Comparison of ENCODE assay signal across 8 mouse cellular contexts in genomic region chr3:79591793-79592471, GRCm38 (mm10). TPM values are rescaled to one million over a fixed set of nuclear protein-coding genes. Genes with fewer than 3 reads are reported as not detected.
A peak's percentile ranks its signal among the peaks of the same experiment; 100 is the strongest.
DNase-seq lines count a peak whose midpoint lies in the region; ATAC-seq and TF ChIP-seq lines count a peak whose summit lies in the region.

No protein-coding gene starts in this region.

- no peak for TF ChIP-seq CTCF in forebrain, postnatal 0 days (IDR thresholded peaks at IDR 0.05; ENCODE audit: low read depth)

- H3K27ac ChIP-seq in heart, embryonic 13.5 days (replicated peaks): peak overlapping the region; percentile 85
- H3K27ac ChIP-seq in ES-E14 (ENCODE audit: insufficient read depth, low read depth, low read length, poor library complexity, severe bottlenecking): peak overlapping the region; percentile 81
- H3K27ac ChIP-seq in forebrain, postnatal 0 days (ENCODE audit: low read depth, low read length): peak overlapping the region; percentile 78; the same call in 1 of the 2 replicates
- H3K27ac ChIP-seq in midbrain, embryonic 11.5 days (ENCODE audit: low read depth, low read length): peak overlapping the region; percentile 59

- ATAC-seq in heart, embryonic 13.5 days (ENCODE audit: extremely low read depth, insufficient number of reproducible peaks, low FRiP score, low TSS enrichment): no peak
- ATAC-seq in forebrain, postnatal 0 days: no peak; the same call in 1 of the 2 replicates
- peak; percentile 34; the same call in 1 of the 2 replicates for ATAC-seq in midbrain, embryonic 11.5 days (ENCODE audit: low FRiP score)
- ATAC-seq in activated CD4-positive, CD25-positive, alpha-beta regulatory T cell, adult 4 months: no peak

- H3K4me2 ChIP-seq in heart, embryonic 13.5 days: peak overlapping the region; percentile 91
- peak overlapping the region; percentile 57 for H3K4me2 ChIP-seq in forebrain, postnatal 0 days (ENCODE audit: low read depth)
- H3K4me2 ChIP-seq in midbrain, embryonic 11.5 days: peak overlapping the region; percentile 57

- no peaks in the 10 kb centered on the region for H3K27me3 ChIP-seq in heart, embryonic 13.5 days (replicated peaks)
- no peaks in the 10 kb centered on the region for H3K27me3 ChIP-seq in forebrain, postnatal 0 days (ENCODE audit: insufficient read depth, low read length)
- no peaks in the 10 kb centered on the region for H3K27me3 ChIP-seq in midbrain, embryonic 11.5 days (ENCODE audit: control insufficient read depth, insufficient read depth, low read length)

- H3K9ac ChIP-seq in heart, embryonic 13.5 days: peak overlapping the region; percentile 88
- H3K9ac ChIP-seq in ES-E14 (ENCODE audit: insufficient read depth, low read depth, low read length, poor library complexity, severe bottlenecking): peak overlapping the region; percentile 98
- peak overlapping the region; percentile 75 for H3K9ac ChIP-seq in forebrain, postnatal 0 days
- peak overlapping the region; percentile 83 for H3K9ac ChIP-seq in midbrain, embryonic 11.5 days (ENCODE audit: low read length)

- DNase-seq in heart, adult 9 months (ENCODE audit: low spot score in 2 of 2): no peak
- DNase-seq in ES-E14 (ENCODE audit: low read depth, low spot score): no peak
- no peak for DNase-seq in forebrain, postnatal 0 days
- peak; percentile 89 for DNase-seq in midbrain, embryonic 11.5 days (ENCODE audit: low spot score, missing footprints)
- no peak for DNase-seq in cerebellum, postnatal 4 days (ENCODE audit: low spot score in 2 of 2)
- no peak for DNase-seq in Muller cell, postnatal 12 days (ENCODE audit: inconsistent ontology term)

- peaks cover 17% of the 10 kb centered on the region for H3K4me1 ChIP-seq in heart, embryonic 13.5 days
- H3K4me1 ChIP-seq in ES-E14 (ENCODE audit: control insufficient read depth in 2 of 2, insufficient read depth in 2 of 2, low read length in 2 of 2, poor library complexity in 1 of 2): peaks cover 0 to 4% of the 10 kb centered on the region in 2 experiments; a peak in 1 of 4 replicates
- H3K4me1 ChIP-seq in forebrain, postnatal 0 days (ENCODE audit: insufficient read depth): 0 out of 2 replicates have a peak, but pooled peaks cover 3% of the 10 kb centered on the region
- peaks cover 6% of the 10 kb centered on the region for H3K4me1 ChIP-seq in midbrain, embryonic 11.5 days (ENCODE audit: control insufficient read depth, insufficient read depth, low read length)

- no peaks in the 10 kb centered on the region for H3K9me3 ChIP-seq in heart, embryonic 13.5 days
- H3K9me3 ChIP-seq in ES-E14 (ENCODE audit: control insufficient read depth, insufficient read depth, low read depth, low read length): no peaks in the 10 kb centered on the region
- H3K9me3 ChIP-seq in forebrain, postnatal 0 days (ENCODE audit: low read length): no peaks in the 10 kb centered on the region
- no peaks in the 10 kb centered on the region for H3K9me3 ChIP-seq in midbrain, embryonic 11.5 days (ENCODE audit: control insufficient read depth, low read length)

- WGBS in heart, embryonic 13.5 days: 2% methylated on average over 15 of the region's 15 CpGs
- WGBS in forebrain, postnatal 0 days: 4% methylated on average over 15 of the region's 15 CpGs
- WGBS in midbrain, embryonic 11.5 days: 5% methylated on average over 15 of the region's 15 CpGs

- peaks cover 34% of the 10 kb centered on the region for H3K36me3 ChIP-seq in heart, embryonic 13.5 days
- peaks cover 27% of the 10 kb centered on the region for H3K36me3 ChIP-seq in ES-E14 (ENCODE audit: control insufficient read depth, insufficient read depth, low read length, poor library complexity, severe bottlenecking)
- H3K36me3 ChIP-seq in forebrain, postnatal 0 days (ENCODE audit: insufficient read depth): peaks cover 25% of the 10 kb centered on the region
- peaks cover 3% of the 10 kb centered on the region; the same call in 1 of the 2 replicates for H3K36me3 ChIP-seq in midbrain, embryonic 11.5 days (ENCODE audit: control insufficient read depth, insufficient read depth, low read length)

- in situ Hi-C loops in ES-E14 (cut with MboI; ENCODE audit: low sequenced_read_pairs in 2 of 2, unreplicated experiment in 2 of 2): loop anchor here (25.0 kb wide), 1 partner anchor 380 kb away; no protein-coding TSS in a partner anchor

- peak overlapping the region; percentile 91 for H3K4me3 ChIP-seq in heart, embryonic 13.5 days
- peak overlapping the region; percentile 93 to 98 for H3K4me3 ChIP-seq in ES-E14 (ENCODE audit: insufficient read depth in 1 of 2, low read depth in 1 of 2, low read length in 2 of 2, poor library complexity in 1 of 2, severe bottlenecking in 1 of 2)
- peak overlapping the region; percentile 64 for H3K4me3 ChIP-seq in forebrain, postnatal 0 days (ENCODE audit: low read depth, low read length)
- H3K4me3 ChIP-seq in midbrain, embryonic 11.5 days (ENCODE audit: low read depth, low read length): peak overlapping the region; percentile 83

TF ChIP-seq in ES-E14, 5 proteins besides CTCF, POLR2A, EP300 and RAD21:
- TF ChIP-seq MAFK (IDR thresholded peaks at IDR 0.05; ENCODE audit: insufficient read depth, low read depth, low read length) (no peak), HCFC1 (IDR thresholded peaks at IDR 0.05; ENCODE audit: borderline replicate concordance, insufficient read depth, low read length) (no peak), ZNF384 (IDR thresholded peaks at IDR 0.05; ENCODE audit: low read depth, low read length) (no peak), ZC3H11A (IDR thresholded peaks at IDR 0.05; ENCODE audit: borderline replicate concordance, low read depth, low read length) (no peak), CHD2 (IDR thresholded peaks at IDR 0.05; ENCODE audit: low read depth, low read length) (no peak)
TF ChIP-seq in ES-E14: peak in this region for 0.

RNA-seq across cellular contexts. Expression of gene Ppid, which starts 0.8 kb away (rescaled TPM):
- 98.8 and 111 TPM in 2 replicates for polyA plus RNA-seq in heart, embryonic 13.5 days (2015; fragmentation: Nextera tagmentation; extraction: Ambion mirVana)
- 118 and 159 TPM in 2 replicates for total RNA-seq in ES-E14 (2012; rRNA removed)
- total RNA-seq in forebrain, postnatal 0 days (2014; rRNA removed): 90.5 and 106 TPM in 2 replicates
- polyA plus RNA-seq in forebrain, postnatal 0 days (2015; fragmentation: Nextera tagmentation; extraction: Ambion mirVana): 132 and 135 TPM in 2 replicates
- polyA plus RNA-seq in midbrain, embryonic 11.5 days (2014; fragmentation: Nextera tagmentation; extraction: Ambion mirVana): 207 and 233 TPM in 2 replicates
- polyA plus RNA-seq in activated CD4-positive, CD25-positive, alpha-beta regulatory T cell, adult 4 months (2017; shearing (Covaris generic)): 100 to 1,000 TPM in 1 of 2 experiments, 10 to 100 TPM in 1; 99.8 to 114 TPM

RNA-seq across cellular contexts. Expression of gene Fnip2, which starts 24.3 kb away (rescaled TPM):
- polyA plus RNA-seq in heart, embryonic 13.5 days (2015; fragmentation: Nextera tagmentation; extraction: Ambion mirVana): 2.2 and 2.5 TPM in 2 replicates
- total RNA-seq in ES-E14 (2012; rRNA removed): 21.6 and 29.1 TPM in 2 replicates
- total RNA-seq in forebrain, postnatal 0 days (2014; rRNA removed): 31.2 and 37.7 TPM in 2 replicates
- polyA plus RNA-seq in forebrain, postnatal 0 days (2015; fragmentation: Nextera tagmentation; extraction: Ambion mirVana): 3.1 and 5.1 TPM in 2 replicates
- polyA plus RNA-seq in midbrain, embryonic 11.5 days (2014; fragmentation: Nextera tagmentation; extraction: Ambion mirVana): 4.9 and 5.5 TPM in 2 replicates
- under 1 TPM; 0.34 to 0.46 TPM for polyA plus RNA-seq in activated CD4-positive, CD25-positive, alpha-beta regulatory T cell, adult 4 months (2017; shearing (Covaris generic))

RNA-seq across cellular contexts. Expression of gene 4930579G24Rik, which starts 36.9 kb away (rescaled TPM):
- polyA plus RNA-seq in heart, embryonic 13.5 days (2015; fragmentation: Nextera tagmentation; extraction: Ambion mirVana): 21.1 and 23.9 TPM in 2 replicates
- 4.9 and 6.2 TPM in 2 replicates for total RNA-seq in ES-E14 (2012; rRNA removed)
- total RNA-seq in forebrain, postnatal 0 days (2014; rRNA removed): 4.1 and 4.2 TPM in 2 replicates
- polyA plus RNA-seq in forebrain, postnatal 0 days (2015; fragmentation: Nextera tagmentation; extraction: Ambion mirVana): 3.9 and 4.5 TPM in 2 replicates
- polyA plus RNA-seq in midbrain, embryonic 11.5 days (2014; fragmentation: Nextera tagmentation; extraction: Ambion mirVana): 25.1 and 28.8 TPM in 2 replicates
- 10 to 100 TPM; 14.6 to 17.4 TPM for polyA plus RNA-seq in activated CD4-positive, CD25-positive, alpha-beta regulatory T cell, adult 4 months (2017; shearing (Covaris generic))

RNA-seq across cellular contexts. Expression of gene Etfdh, which starts 37.4 kb away (rescaled TPM):
- 132 and 144 TPM in 2 replicates for polyA plus RNA-seq in heart, embryonic 13.5 days (2015; fragmentation: Nextera tagmentation; extraction: Ambion mirVana)
- 17.3 and 19.5 TPM in 2 replicates for total RNA-seq in ES-E14 (2012; rRNA removed)
- 28.5 and 29.5 TPM in 2 replicates for total RNA-seq in forebrain, postnatal 0 days (2014; rRNA removed)
- 36.4 and 38.9 TPM in 2 replicates for polyA plus RNA-seq in forebrain, postnatal 0 days (2015; fragmentation: Nextera tagmentation; extraction: Ambion mirVana)
- polyA plus RNA-seq in midbrain, embryonic 11.5 days (2014; fragmentation: Nextera tagmentation; extraction: Ambion mirVana): 50.5 and 54.7 TPM in 2 replicates
- 10 to 100 TPM; 31.7 to 39.6 TPM for polyA plus RNA-seq in activated CD4-positive, CD25-positive, alpha-beta regulatory T cell, adult 4 months (2017; shearing (Covaris generic))
